Mouse (Mus musculus) ES-E14 (cell line): ENCODE results near the gene Zranb3. TPM values are rescaled to one million over a fixed set of nuclear protein-coding genes. Genes with fewer than 3 reads are reported as not detected.

Source experiments
- DNase-seq: peaks from one replicate; pipeline ENCODE4 v3.0.0-alpha.2; 2013; ENCODE audit warnings: low read depth, low spot score
- H3K27ac ChIP-seq: 2 replicates; pipeline ENCODE4 v1.5.1; 2012; ENCODE audit warnings: low read depth, mild to moderate bottlenecking, low read length, moderate library complexity, mixed read lengths; ENCODE audit not compliant: poor library complexity, insufficient read depth, severe bottlenecking
- H3K36me3 ChIP-seq: 2 replicates; pipeline ENCODE4 v1.6.1; 2012; ENCODE audit warnings: mild to moderate bottlenecking, low read length, moderate library complexity, mixed read lengths; ENCODE audit not compliant: control insufficient read depth, poor library complexity, insufficient read depth, severe bottlenecking
- H3K4me1 ChIP-seq, 2 experiments: fragments of 150-350 bp in 1 of 2; sonication (generic) in 1 of 2; 2 replicates each; pipeline ENCODE4 v1.6.1; 2012; ENCODE audit warnings: low read length in 2 of 2, mild to moderate bottlenecking in 1 of 2, mixed read lengths in 1 of 2; ENCODE audit not compliant: control insufficient read depth in 2 of 2, insufficient read depth in 2 of 2, poor library complexity in 1 of 2
- H3K4me3 ChIP-seq, 2 experiments: fragments of 150-350 bp in 1 of 2; sonication (generic) in 1 of 2; 2 replicates each; pipeline ENCODE4 v1.5.1; 2012; ENCODE audit warnings: low read length in 2 of 2, low read depth in 1 of 2, mild to moderate bottlenecking in 1 of 2, mixed read lengths in 1 of 2; ENCODE audit not compliant: insufficient read depth in 1 of 2, poor library complexity in 1 of 2, severe bottlenecking in 1 of 2
- H3K9ac ChIP-seq: 2 replicates; pipeline ENCODE4 v1.6.1; 2012; ENCODE audit warnings: low read depth, mild to moderate bottlenecking, low read length, mixed read lengths; ENCODE audit not compliant: poor library complexity, insufficient read depth, severe bottlenecking
- H3K9me3 ChIP-seq: fragments of 150-350 bp; sonication (generic); 2 replicates; pipeline ENCODE4 v1.6.1; 2012; ENCODE audit warnings: low read depth, mild to moderate bottlenecking, low read length; ENCODE audit not compliant: control insufficient read depth, insufficient read depth
- CHD2 ChIP-seq: IDR thresholded peaks from 2 replicates; pipeline ENCODE4 v1.6.1; 2014; ENCODE audit warnings: mild to moderate bottlenecking, low read depth, low read length, inconsistent platforms
- HCFC1 ChIP-seq: IDR thresholded peaks from 2 replicates; pipeline ENCODE4 v1.6.1; 2012; ENCODE audit warnings: low read length, inconsistent platforms, borderline replicate concordance; ENCODE audit not compliant: insufficient read depth
- MAFK ChIP-seq: IDR thresholded peaks from 2 replicates; pipeline ENCODE4 v1.6.1; 2014; ENCODE audit warnings: mild to moderate bottlenecking, low read depth, low read length, inconsistent platforms; ENCODE audit not compliant: insufficient read depth
- ZC3H11A ChIP-seq: IDR thresholded peaks from 2 replicates; pipeline ENCODE4 v1.6.1; 2012; ENCODE audit warnings: low read depth, mild to moderate bottlenecking, inconsistent platforms, low read length, borderline replicate concordance
- ZNF384 ChIP-seq: IDR thresholded peaks from 2 replicates; pipeline ENCODE4 v1.6.1; 2012; ENCODE audit warnings: low read depth, low read length, inconsistent platforms
- in situ Hi-C, 2 experiments: fragments of 600-800 bp; cut with MboI; formaldehyde crosslinking; loops; one replicate each; pipeline ENCODE4 v1.15.1; 2025; ENCODE audit warnings: low sequenced_read_pairs in 2 of 2, inconsistent platforms in 1 of 2; ENCODE audit not compliant: unreplicated experiment in 2 of 2
- total RNA-seq: library from RNA; depleted of rRNA; stranded (reverse); fragments of 300-350 nt; gene quantifications from 2 replicates; pipeline ENCODE4 v1.2.3, GENCODE M21; 2012

The Zranb3 gene
- total RNA-seq, 1 experiment = 19.2 TPM

DNA sequence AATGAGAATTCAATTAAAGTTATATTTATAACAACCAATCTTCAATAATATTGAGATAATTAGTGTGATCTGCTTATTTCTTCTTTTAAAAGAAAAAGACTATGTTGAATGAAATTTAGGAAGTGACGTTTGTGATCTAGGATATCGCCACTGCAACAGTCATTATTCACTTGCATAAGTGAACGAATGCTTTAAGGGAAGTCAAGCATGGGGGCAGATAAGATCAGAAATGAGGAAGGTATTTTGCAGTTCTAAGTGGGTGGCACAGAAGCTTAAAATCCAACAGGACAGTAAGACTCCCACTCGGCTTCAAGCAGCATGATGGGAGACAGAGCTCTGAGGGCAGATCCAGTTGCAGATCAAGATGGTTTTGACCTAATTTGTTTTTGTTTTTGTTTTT is 58.7 kb downstream of the Zranb3 start:
- Histone ChIP-seq H3K9ac (no peak overlapping the region), H3K4me3 (no peak overlapping the region), H3K9me3 (no peaks in the 10 kb centered on the region), H3K4me1 (no peaks in the 10 kb centered on the region), H3K27ac (no peak overlapping the region), H3K36me3 (no peaks in the 10 kb centered on the region)
- no peak for DNase-seq
- TF ChIP-seq ZNF384 = no peak
- TF ChIP-seq MAFK = no peak
- in situ Hi-C loops = no loop called here

DNA sequence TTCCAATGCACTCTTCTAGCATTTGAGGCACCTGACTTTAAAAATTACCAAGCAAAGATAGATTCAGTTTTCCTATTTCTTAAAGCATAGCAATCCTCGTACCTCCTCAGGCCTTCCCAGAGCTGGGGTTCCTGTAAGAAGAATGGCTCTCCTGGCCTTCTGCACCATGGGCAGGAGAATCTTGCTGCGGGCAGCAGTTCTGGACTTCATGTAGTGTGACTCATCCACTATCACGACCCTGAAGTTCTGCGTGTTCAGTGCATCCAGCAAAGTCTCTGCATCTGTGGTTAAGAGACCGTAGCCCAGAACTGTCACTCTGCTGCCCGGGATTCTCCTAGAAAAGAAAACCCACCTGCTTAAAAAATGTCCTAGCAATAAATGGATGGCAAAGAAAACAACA is 66.6 kb downstream of the Zranb3 start:
- no peak for DNase-seq
- H3K9me3 ChIP-seq = no peaks in the 10 kb centered on the region
- H3K27ac ChIP-seq = no peak overlapping the region
- no peak for TF ChIP-seq CHD2
- no peak for TF ChIP-seq ZNF384
- no peak for TF ChIP-seq ZC3H11A
- TF ChIP-seq MAFK = no peak
- TF ChIP-seq HCFC1 = no peak
- H3K4me1 ChIP-seq = no peaks in the 10 kb centered on the region
- H3K36me3 ChIP-seq = peaks cover 2% of the 10 kb centered on the region
- no peak overlapping the region for H3K4me3 ChIP-seq
- in situ Hi-C loops = no loop called here
- no peak overlapping the region for H3K9ac ChIP-seq

DNA sequence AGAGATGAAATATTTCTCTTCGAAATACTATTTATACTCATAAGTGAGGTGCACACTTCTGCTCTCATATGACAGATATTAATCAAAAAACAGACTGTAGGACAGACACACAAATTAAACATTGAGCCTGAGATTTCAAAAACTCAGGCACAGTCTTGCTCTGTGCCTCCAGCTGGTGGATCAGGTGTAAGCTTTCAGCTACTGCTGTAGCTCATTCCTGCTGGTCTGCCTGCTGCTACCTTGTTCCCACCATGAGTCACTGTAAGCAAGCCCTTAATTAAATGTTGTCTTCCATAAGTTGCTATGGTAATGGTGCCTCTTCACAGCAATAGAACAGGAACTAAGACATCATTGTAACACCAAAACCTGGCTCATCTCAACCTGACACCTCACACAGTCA is 70.7 kb downstream of the Zranb3 start:
- TF ChIP-seq ZC3H11A = no peak
- TF ChIP-seq MAFK = no peak
- TF ChIP-seq CHD2 = no peak
- TF ChIP-seq ZNF384 = no peak
- TF ChIP-seq HCFC1 = no peak
- Histone ChIP-seq H3K9me3 (no peaks in the 10 kb centered on the region), H3K9ac (no peak overlapping the region), H3K36me3 (peaks cover 2% of the 10 kb centered on the region), H3K4me1 (no peaks in the 10 kb centered on the region), H3K4me3 (no peak overlapping the region), H3K27ac (no peak overlapping the region)
- no peak for DNase-seq
- in situ Hi-C loops = no loop called here

DNA sequence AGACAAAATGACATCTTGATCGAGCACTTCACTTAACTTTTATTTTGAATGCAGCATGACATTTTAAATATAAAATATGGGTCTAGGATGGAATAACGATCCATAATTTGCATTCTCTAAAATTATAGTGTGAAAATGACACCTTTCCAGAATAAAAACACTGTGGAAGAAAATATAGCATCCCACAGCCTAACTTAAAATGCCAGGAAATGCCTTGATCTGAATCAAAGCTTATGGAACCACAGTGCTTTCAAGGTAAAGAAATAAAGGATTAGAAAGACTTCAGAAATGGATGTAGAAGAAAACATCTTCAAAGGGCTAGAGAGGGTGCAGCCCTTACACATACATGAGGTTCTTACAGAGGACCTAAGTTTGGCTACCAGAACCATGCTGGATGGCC is 71.3 kb downstream of the Zranb3 start:
- H3K27ac ChIP-seq = no peak overlapping the region
- no peaks in the 10 kb centered on the region for H3K9me3 ChIP-seq
- in situ Hi-C loops = no loop called here
- no peak for DNase-seq
- no peak overlapping the region for H3K9ac ChIP-seq
- no peak overlapping the region for H3K4me3 ChIP-seq
- no peaks in the 10 kb centered on the region for H3K4me1 ChIP-seq
- peaks cover 2% of the 10 kb centered on the region for H3K36me3 ChIP-seq
- TF ChIP-seq CHD2 (no peak), ZNF384 (no peak), HCFC1 (no peak), ZC3H11A (no peak), MAFK (no peak)

DNA sequence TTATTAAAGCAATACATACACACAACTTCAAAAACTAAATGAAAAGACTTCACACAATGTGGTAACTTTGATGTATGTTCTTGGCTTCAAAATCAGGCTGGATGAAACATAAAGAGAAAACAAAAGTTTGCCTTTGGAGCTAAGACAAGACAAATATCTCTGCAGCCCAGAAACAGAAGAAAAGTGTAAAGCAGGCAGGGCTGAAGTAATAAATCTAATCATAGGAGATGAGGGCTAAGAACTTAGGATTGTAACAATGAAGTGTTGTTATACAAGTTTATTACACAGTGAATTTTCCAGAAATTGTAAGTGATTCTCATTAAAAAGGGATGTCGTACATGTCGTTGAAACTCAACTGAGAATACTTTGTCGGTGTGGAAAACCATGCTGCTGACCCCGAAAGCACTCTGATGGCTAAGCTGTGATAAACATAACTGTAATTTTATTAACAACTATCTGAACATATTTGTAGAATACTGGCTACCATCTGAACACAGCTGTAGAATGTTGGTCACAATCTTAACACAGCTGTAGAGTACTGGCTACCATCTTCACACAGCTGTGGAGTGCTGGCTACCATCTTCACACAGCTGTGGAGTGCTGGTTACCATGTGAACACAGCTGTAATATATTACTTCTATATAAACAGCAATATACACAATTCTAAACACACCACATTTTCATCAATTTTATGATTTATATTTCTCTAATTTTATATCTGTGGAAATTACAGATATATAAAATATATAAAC is 78.3 kb downstream of the Zranb3 start:
- Histone ChIP-seq H3K4me1 (no peaks in the 10 kb centered on the region), H3K27ac (no peak overlapping the region), H3K36me3 (no peaks in the 10 kb centered on the region), H3K4me3 (no peak overlapping the region), H3K9ac (no peak overlapping the region), H3K9me3 (no peaks in the 10 kb centered on the region)
- in situ Hi-C loops = no loop called here
- TF ChIP-seq ZC3H11A (no peak), MAFK (no peak), CHD2 (no peak), HCFC1 (no peak), ZNF384 (no peak)
- no peak for DNase-seq
